Mouse (Mus musculus): ENCODE results near the gene Hist1h4f.
"Not testable (repeated sequence)": the region's sequence is repeated elsewhere in the genome, so short reads cannot be mapped to it uniquely, and the experiment has no call there.

GRCm38 (mm10) chr13:23542225-23542980 is 9.0 kb downstream of the Hist1h4f start:
- not testable (repeated sequence) for TF ChIP-seq CTCF (IDR thresholded peaks at IDR 0.05; ENCODE audit: borderline replicate concordance, extremely low read depth, insufficient read depth, insufficient read length); POLR2A (IDR thresholded peaks at IDR 0.05; ENCODE audit: borderline replicate concordance, extremely low read depth, insufficient read depth, insufficient read length, poor library complexity, severe bottlenecking)
